Mouse (Mus musculus) liver (tissue): ENCODE data around the gene Kmt2e.
"Not testable (repeated sequence)": the region's sequence is repeated elsewhere in the genome, so short reads cannot be mapped to it uniquely, and the experiment has no call there.

Experiments
- DNase-seq: peaks from one replicate; pipeline ENCODE4 v3.0.0-alpha.2; 2020; ENCODE audit warnings: mixed read lengths

Kmt2e gene

GRCm38 (mm10) chr5:23502317-23502937, 68.2 kb downstream of the Kmt2e start:
- no peak for DNase-seq

- DNase-seq: no peak
Observed at GRCm38 (mm10) chr5:23505578-23505977, 71.3 kb downstream of the Kmt2e start.

GRCm38 (mm10) chr5:23507210-23507609, 73.0 kb downstream of the Kmt2e start:
- no peak for DNase-seq

GRCm38 (mm10) chr5:23508630-23509029, 74.4 kb downstream of the Kmt2e start:
- DNase-seq: no peak

- DNase-seq: no peak
Observed at GRCm38 (mm10) chr5:23511456-23511855, 77.2 kb downstream of the Kmt2e start.

- no peak for DNase-seq
Observed at GRCm38 (mm10) chr5:23512556-23512955, 78.3 kb downstream of the Kmt2e start.

GRCm38 (mm10) chr5:23513468-23513867, 79.2 kb downstream of the Kmt2e start:
- DNase-seq: no peak

GRCm38 (mm10) chr5:23515038-23515437, 80.8 kb downstream of the Kmt2e start:
- DNase-seq: no peak

- DNase-seq: no peak
Observed at GRCm38 (mm10) chr5:23516962-23517361, 82.7 kb downstream of the Kmt2e start.

- no peak for DNase-seq
Observed at GRCm38 (mm10) chr5:23517839-23518238, 83.6 kb downstream of the Kmt2e start.

- DNase-seq: peak; percentile 14
Observed at GRCm38 (mm10) chr5:23518673-23519072, 84.4 kb downstream of the Kmt2e start.

- DNase-seq: no peak
Observed at GRCm38 (mm10) chr5:23519679-23520078, 85.4 kb downstream of the Kmt2e start.

GRCm38 (mm10) chr5:23521645-23522044, 87.4 kb downstream of the Kmt2e start:
- DNase-seq: no peak

GRCm38 (mm10) chr5:23523936-23524335, 89.7 kb downstream of the Kmt2e start:
- no peak for DNase-seq

- no peak for DNase-seq
Observed at GRCm38 (mm10) chr5:23524621-23525020, 90.4 kb downstream of the Kmt2e start.

- DNase-seq: no peak
Observed at GRCm38 (mm10) chr5:23531100-23531499, 96.9 kb downstream of the Kmt2e start.

- DNase-seq: no peak
Observed at GRCm38 (mm10) chr5:23531541-23532096, 97.4 kb downstream of the Kmt2e start.

- no peak for DNase-seq
Observed at GRCm38 (mm10) chr5:23535692-23536091, 101.5 kb downstream of the Kmt2e start.

GRCm38 (mm10) chr5:23551687-23552086, 117.4 kb downstream of the Kmt2e start:
- DNase-seq: no peak

GRCm38 (mm10) chr5:23553338-23553737, 119.1 kb downstream of the Kmt2e start:
- DNase-seq: not testable (repeated sequence)
